Mouse (Mus musculus) adrenal gland, adult 2 months (tissue): ENCODE results near the gene Ifi35. TPM values are rescaled to one million over a fixed set of nuclear protein-coding genes. Genes with fewer than 3 reads are reported as not detected.
"Not testable (repeated sequence)": the region's sequence is repeated elsewhere in the genome, so short reads cannot be mapped to it uniquely, and the experiment has no call there.

Experiments
- DNase-seq: peaks from one replicate; pipeline ENCODE4 v3.0.0; 2021
- microRNA-seq, 2 experiments: library from miRNA; unstranded; fragments of <30 nt; microRNA quantifications; one replicate each; pipeline ENCODE4 v1.2.0; 2021
- polyA plus RNA-seq: library from polyadenylated mRNA; depleted of rRNA; stranded (reverse); fragments of >200 nt; gene quantifications from 2 replicates; pipeline ENCODE4 v1.2.3, GENCODE M21; 2012; rRNA removed
- total RNA-seq, 2 experiments: library from RNA; stranded (reverse); gene quantifications; 2 replicates each; pipeline ENCODE4 v1.2.3; 2021

Gene Ifi35
- total and polyA plus RNA-seq, 3 experiments, result 33.2 to 44.1 (median 40.5) TPM

- DNase-seq, result no peak
Observed at GRCm38 (mm10) chr11:101468731-101469130, 20.5 kb downstream of the Ifi35 start.

DNA sequence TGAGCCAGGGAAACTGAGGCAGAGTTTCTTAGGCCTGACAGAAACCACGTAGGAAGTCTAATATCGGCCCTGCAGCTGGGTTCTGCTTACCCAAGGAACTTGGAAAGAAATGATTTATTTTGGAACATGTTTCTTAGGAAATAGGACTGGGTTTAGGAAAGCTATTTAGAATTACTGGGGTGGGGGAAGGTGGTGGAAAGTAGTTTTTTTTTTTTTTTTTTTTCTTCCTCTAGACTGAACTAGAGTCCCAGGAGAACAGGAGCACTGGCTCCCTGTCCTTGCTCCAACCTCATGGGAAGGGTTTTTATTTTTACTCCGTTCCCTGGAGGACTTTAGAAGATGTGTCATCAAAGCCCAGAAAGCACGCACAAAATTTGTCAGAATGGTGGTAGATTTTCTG, 20.9 kb downstream of the Ifi35 start:
- DNase-seq, result no peak

- no peak for DNase-seq
Observed at GRCm38 (mm10) chr11:101470206-101470605, 22.0 kb downstream of the Ifi35 start.

- no peak for DNase-seq
Observed at GRCm38 (mm10) chr11:101471926-101472325, 23.7 kb downstream of the Ifi35 start.

DNA sequence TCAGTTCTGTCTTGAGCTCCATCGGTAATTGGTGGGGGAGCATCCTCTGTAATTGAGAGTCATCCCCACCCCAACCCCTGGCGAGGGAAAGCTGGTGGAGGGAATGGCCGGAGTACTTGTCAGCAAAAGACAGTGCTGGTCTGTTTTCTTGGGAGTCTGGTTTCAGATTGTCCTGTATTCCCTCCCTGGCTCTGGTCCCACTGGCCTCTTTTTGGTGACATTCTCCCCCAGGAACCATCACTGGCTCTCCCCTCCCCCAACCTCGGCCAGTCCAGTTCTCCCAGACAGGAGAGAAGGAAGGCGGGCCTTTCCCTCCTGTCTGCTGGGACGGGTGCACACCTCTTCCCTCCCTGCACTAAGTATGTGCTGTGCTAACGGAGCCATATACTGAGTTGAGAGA, 24.1 kb downstream of the Ifi35 start:
- no peak for DNase-seq

GRCm38 (mm10) chr11:101473686-101474085, 25.5 kb downstream of the Ifi35 start:
- DNase-seq, result not testable (repeated sequence)

DNA sequence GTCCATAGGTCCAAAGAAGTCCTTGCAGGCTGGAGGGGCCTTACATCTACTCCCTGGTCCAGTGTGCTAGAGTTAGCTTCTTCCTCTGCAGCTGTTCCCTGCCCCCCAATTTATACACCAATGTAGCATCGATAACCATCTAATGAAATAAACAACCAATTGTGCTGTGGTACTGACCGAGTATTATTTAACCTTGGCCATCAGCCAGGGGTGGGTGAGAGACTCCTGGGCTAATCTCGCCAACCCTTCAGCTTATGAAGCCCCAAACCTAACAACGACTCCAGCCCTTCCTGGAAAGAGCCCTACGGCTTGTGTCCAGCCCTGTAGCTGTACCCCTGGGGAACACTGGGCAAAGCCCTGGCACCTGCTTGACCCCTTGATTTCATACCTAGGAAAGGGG, 26.1 kb downstream of the Ifi35 start:
- DNase-seq, result no peak

DNA sequence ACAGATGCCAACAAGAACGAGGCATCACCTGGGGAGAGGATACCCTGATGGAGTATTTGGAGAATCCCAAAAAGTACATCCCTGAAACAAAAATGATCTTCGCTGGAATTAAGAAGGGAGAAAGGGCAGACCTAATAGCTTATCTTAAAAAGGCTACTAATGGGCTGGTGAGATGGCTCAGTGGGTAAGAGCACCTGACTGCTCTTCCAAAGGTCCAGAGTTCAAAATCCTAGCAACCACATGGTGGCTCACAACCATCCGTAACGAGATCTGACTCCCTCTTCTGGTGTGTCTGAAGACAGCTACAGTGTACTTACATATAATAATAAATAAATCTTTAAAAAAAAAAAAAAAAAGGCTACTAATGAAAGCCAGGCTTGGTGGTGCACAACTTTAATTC, 28.2 kb downstream of the Ifi35 start:
- not testable (repeated sequence) for DNase-seq

GRCm38 (mm10) chr11:101477194-101477551, 29.0 kb downstream of the Ifi35 start:
- DNase-seq, result no peak

GRCm38 (mm10) chr11:101477552-101478211, 29.5 kb downstream of the Ifi35 start:
- no peak for DNase-seq

DNA sequence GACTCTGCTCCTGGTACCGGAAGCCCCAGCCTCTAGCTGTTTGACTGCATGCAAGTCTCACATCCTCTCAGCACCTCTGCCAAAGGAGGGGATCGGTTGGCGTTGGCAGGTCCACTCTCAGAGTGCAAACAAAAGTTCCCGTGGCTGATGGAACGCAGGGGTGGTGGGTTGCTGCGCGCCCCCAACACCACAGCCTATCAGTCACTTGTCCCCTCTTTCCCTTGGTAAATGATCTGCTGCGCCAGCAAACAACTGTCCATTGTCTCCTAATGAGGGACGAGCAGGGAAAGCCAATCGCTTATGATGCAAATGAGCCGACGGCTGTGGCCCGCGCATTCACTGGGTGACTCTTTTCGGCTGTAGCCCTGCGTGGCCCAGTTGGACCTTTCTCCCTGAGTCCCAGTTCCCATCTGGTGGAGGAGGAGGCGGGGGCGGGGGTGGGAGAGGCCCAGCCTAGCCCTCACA, 31.0 kb downstream of the Ifi35 start:
- no peak for DNase-seq

- peak; percentile 42 for DNase-seq
Observed at GRCm38 (mm10) chr11:101480912-101481311, 32.7 kb downstream of the Ifi35 start.

GRCm38 (mm10) chr11:101483804-101484203, 35.6 kb downstream of the Ifi35 start:
- no peak for DNase-seq

GRCm38 (mm10) chr11:101484245-101484644, 36.0 kb downstream of the Ifi35 start:
- DNase-seq, result no peak

DNA sequence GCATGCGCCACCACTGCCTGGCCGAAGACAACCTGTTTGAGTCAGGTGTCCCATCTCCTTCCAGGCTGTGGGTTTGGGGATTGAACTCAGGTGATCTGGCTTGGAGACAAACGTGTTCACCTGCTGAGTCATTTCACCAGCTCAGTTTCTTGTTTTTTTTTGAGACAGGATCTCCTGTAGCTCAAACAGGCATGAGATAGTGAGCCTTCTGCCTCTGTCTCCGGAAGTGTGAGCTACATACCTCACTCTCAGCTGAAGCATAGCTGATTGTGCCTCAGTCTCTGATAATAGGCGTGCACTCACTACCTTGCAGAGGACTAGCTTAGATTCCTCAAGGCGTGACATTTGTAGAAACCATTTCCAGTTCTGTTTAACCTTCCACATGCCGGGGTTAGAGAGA, 36.6 kb downstream of the Ifi35 start:
- DNase-seq, result no peak

DNA sequence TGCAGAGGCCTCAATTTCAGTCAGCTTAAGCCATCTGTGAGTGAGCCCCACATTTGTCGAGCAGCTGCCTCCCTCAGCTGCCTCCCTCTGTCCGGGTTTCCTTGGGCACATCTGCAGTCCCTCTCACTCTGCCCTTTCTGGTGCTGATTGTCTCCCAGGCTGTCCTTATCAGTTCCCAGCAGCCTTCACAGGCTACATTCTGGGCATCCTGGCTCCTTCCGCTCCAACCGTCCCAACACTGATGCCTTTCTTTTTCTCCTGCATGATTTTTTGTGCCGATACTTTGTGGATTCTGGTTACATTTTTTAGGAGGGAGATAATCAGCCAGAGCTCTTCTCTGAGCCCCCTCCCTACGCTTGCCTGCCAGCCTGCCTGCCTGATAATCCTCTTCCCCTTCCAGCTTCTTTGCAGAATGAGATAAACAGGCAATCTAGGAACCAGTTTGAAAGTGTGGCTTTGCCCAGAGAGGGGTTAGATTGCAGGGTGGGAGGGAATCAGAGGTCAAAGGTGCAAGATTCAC, 37.4 kb downstream of the Ifi35 start:
- no peak for DNase-seq

DNA sequence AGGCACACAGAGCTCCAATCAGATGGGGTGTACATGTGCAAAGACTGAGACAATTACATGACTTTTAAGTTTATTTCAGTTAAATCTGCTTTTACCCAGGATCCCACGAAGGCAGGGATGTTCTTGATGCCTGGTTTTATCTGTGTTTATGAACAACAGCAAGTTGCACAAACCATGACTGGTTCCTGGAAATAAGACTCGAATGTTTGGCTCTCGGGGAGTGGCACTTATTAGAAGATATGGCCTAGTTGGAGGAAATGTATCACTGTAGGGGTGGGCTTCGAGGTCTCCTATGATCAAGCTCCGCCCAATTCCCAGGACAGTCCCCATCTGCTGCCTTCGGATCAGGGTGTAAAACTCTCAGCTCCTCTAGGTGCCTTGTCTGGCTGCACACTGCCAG, 37.9 kb downstream of the Ifi35 start:
- DNase-seq, result no peak

GRCm38 (mm10) chr11:101506269-101506780, 58.1 kb downstream of the Ifi35 start:
- DNase-seq, result no peak

- DNase-seq, result no peak
Observed at GRCm38 (mm10) chr11:101507090-101507489, 58.9 kb downstream of the Ifi35 start.

Small RNA genes lying within 50 kb of the gene (microRNA-seq; reads per million reads assigned to microRNA genes)
- 0 to 0.88 reads per million in 2 experiments for gene Mir6929

Other genes starting within 250 kb of the Ifi35 start
- 10 to 100 TPM; 31.3 to 35.0 TPM for gene Ezh1, start 221.9 kb upstream of the Ifi35 start, total RNA-seq
- gene Ezh1, start 221.9 kb upstream of the Ifi35 start, polyA plus RNA-seq, result 17.1 and 20.1 TPM in 2 replicates
- gene Ramp2, start 202.4 kb upstream of the Ifi35 start, total RNA-seq, result 10 to 100 TPM; 46.5 to 46.9 TPM
- 109 and 114 TPM in 2 replicates for gene Ramp2, start 202.4 kb upstream of the Ifi35 start, polyA plus RNA-seq
- gene Vps25, start 194.7 kb upstream of the Ifi35 start, total RNA-seq, result 100 to 1,000 TPM; 102 to 116 TPM
- 186 and 204 TPM in 2 replicates for gene Vps25, start 194.7 kb upstream of the Ifi35 start, polyA plus RNA-seq
- 1 to 10 TPM; 2.1 to 3.7 TPM for gene Wnk4, start 187.8 kb upstream of the Ifi35 start, total RNA-seq
- 0.62 and 0.94 TPM in 2 replicates for gene Wnk4, start 187.8 kb upstream of the Ifi35 start, polyA plus RNA-seq
- under 1 TPM; 0.32 to 0.38 TPM for gene Cntd1, start 169.4 kb upstream of the Ifi35 start, total RNA-seq
- 0.06 and 0.11 TPM in 2 replicates for gene Cntd1, start 169.4 kb upstream of the Ifi35 start, polyA plus RNA-seq
- gene Coa3, start 169.3 kb upstream of the Ifi35 start, total RNA-seq, result 10 to 100 TPM; 68.3 to 84.3 TPM
- gene Coa3, start 169.3 kb upstream of the Ifi35 start, polyA plus RNA-seq, result 380 and 465 TPM in 2 replicates
- gene Becn1, start 146.1 kb upstream of the Ifi35 start, total RNA-seq, result 100 to 1,000 TPM; 107 to 160 TPM
- 81.6 and 126 TPM in 2 replicates for gene Becn1, start 146.1 kb upstream of the Ifi35 start, polyA plus RNA-seq
- gene Psme3, start 132.2 kb upstream of the Ifi35 start, total RNA-seq, result 100 to 1,000 TPM; 129 to 161 TPM
- gene Psme3, start 132.2 kb upstream of the Ifi35 start, polyA plus RNA-seq, result 31.7 and 45.2 TPM in 2 replicates
- gene Aoc2, start 123.3 kb upstream of the Ifi35 start, total RNA-seq, result 1 to 10 TPM; 4.9 to 5.5 TPM
- gene Aoc2, start 123.3 kb upstream of the Ifi35 start, polyA plus RNA-seq, result 6.3 and 7.7 TPM in 2 replicates
- 10 to 100 TPM; 48.4 to 76.6 TPM for gene Aoc3, start 117.8 kb upstream of the Ifi35 start, total RNA-seq
- 69.3 and 101 TPM in 2 replicates for gene Aoc3, start 117.8 kb upstream of the Ifi35 start, polyA plus RNA-seq
- 10 to 100 TPM in 1 of 2 experiments, 1 to 10 TPM in 1; 1.8 to 24.0 TPM for gene G6pc, start 80.8 kb upstream of the Ifi35 start, total RNA-seq
- gene G6pc, start 80.8 kb upstream of the Ifi35 start, polyA plus RNA-seq, result 0.13 and 0.26 TPM in 2 replicates
- 10 to 100 TPM; 21.8 to 38.2 TPM for gene Aarsd1, start 30.8 kb upstream of the Ifi35 start, total RNA-seq
- 25.0 and 28.1 TPM in 2 replicates for gene Aarsd1, start 30.8 kb upstream of the Ifi35 start, polyA plus RNA-seq
- gene Gm27029, start 23.6 kb upstream of the Ifi35 start, total RNA-seq, result 1 to 10 TPM; 1.9 to 5.6 TPM
- 0.24 TPM in 1 of 2 replicates, not detected in the other for gene Gm27029, start 23.6 kb upstream of the Ifi35 start, polyA plus RNA-seq
- gene Rundc1, start 23.3 kb upstream of the Ifi35 start, total RNA-seq, result 10 to 100 TPM; 23.7 to 24.4 TPM
- 22.0 and 22.1 TPM in 2 replicates for gene Rundc1, start 23.3 kb upstream of the Ifi35 start, polyA plus RNA-seq
- 1 to 10 TPM; 2.1 to 4.3 TPM for gene Ptges3l, start 23.1 kb upstream of the Ifi35 start, total RNA-seq
- gene Ptges3l, start 23.1 kb upstream of the Ifi35 start, polyA plus RNA-seq, result 0.93 and 1.1 TPM in 2 replicates
- 10 to 100 TPM; 34.0 to 75.2 TPM for gene Rpl27, start 6.1 kb upstream of the Ifi35 start, total RNA-seq
- 133 and 183 TPM in 2 replicates for gene Rpl27, start 6.1 kb upstream of the Ifi35 start, polyA plus RNA-seq
- gene Rnd2, start 16.6 kb downstream of the Ifi35 start, total RNA-seq, result 10 to 100 TPM in 1 of 2 experiments, 1 to 10 TPM in 1; 6.0 to 12.9 TPM
- 6.0 and 11.3 TPM in 2 replicates for gene Rnd2, start 16.6 kb downstream of the Ifi35 start, polyA plus RNA-seq
- 100 to 1,000 TPM in 1 of 2 experiments, 10 to 100 TPM in 1; 95.6 to 189 TPM for gene Vat1, start 17.8 kb downstream of the Ifi35 start, total RNA-seq
- gene Vat1, start 17.8 kb downstream of the Ifi35 start, polyA plus RNA-seq, result 151 and 157 TPM in 2 replicates
- 1 to 10 TPM in 1 of 2 experiments, under 1 TPM in 1; 0.84 to 1.3 TPM for gene Brca1, start 103.5 kb downstream of the Ifi35 start, total RNA-seq
- 0.11 and 0.20 TPM in 2 replicates for gene Brca1, start 103.5 kb downstream of the Ifi35 start, polyA plus RNA-seq
- gene Nbr1, start 103.7 kb downstream of the Ifi35 start, total RNA-seq, result 100 to 1,000 TPM; 130 to 134 TPM
- 121 and 141 TPM in 2 replicates for gene Nbr1, start 103.7 kb downstream of the Ifi35 start, polyA plus RNA-seq
- gene Tmem106a, start 133.8 kb downstream of the Ifi35 start, total RNA-seq, result 10 to 100 TPM; 14.4 to 17.0 TPM
- gene Tmem106a, start 133.8 kb downstream of the Ifi35 start, polyA plus RNA-seq, result 25.1 and 28.6 TPM in 2 replicates
- gene Gm11634, start 150.8 kb downstream of the Ifi35 start, total RNA-seq, result not detected
- not detected in 2 replicates for gene Gm11634, start 150.8 kb downstream of the Ifi35 start, polyA plus RNA-seq
- 10 to 100 TPM; 28.7 to 29.8 TPM for gene Rdm1, start 178.8 kb downstream of the Ifi35 start, total RNA-seq
- 17.5 and 19.9 TPM in 2 replicates for gene Rdm1, start 178.8 kb downstream of the Ifi35 start, polyA plus RNA-seq
- gene Arl4d, start 217.1 kb downstream of the Ifi35 start, total RNA-seq, result 10 to 100 TPM; 10.8 to 16.6 TPM
- 4.0 and 4.8 TPM in 2 replicates for gene Arl4d, start 217.1 kb downstream of the Ifi35 start, polyA plus RNA-seq